Mouse (Mus musculus) CH12.LX (cell line): Measurements from ENCODE around the gene Sh2b1.

ENCODE experiments used
- BHLHE40 ChIP-seq: IDR thresholded peaks from 2 replicates; pipeline ENCODE4 v1.6.1; 2011; ENCODE audit warnings: mild to moderate bottlenecking, low read depth, low read length, improper control_type of control experiment
- CTCF ChIP-seq, 2 experiments: IDR thresholded peaks in 1 of 2; conservative IDR thresholded peaks in 1 of 2; 2 replicates each; pipeline ENCODE4 v1.5.1; 2011 to 2012; ENCODE audit warnings: low read depth in 2 of 2, low read length in 2 of 2, improper control_type of control experiment in 1 of 2, inconsistent platforms in 1 of 2, mild to moderate bottlenecking in 1 of 2, moderate library complexity in 1 of 2
- ETS1 ChIP-seq: conservative IDR thresholded peaks from 2 replicates; pipeline ENCODE4 v1.6.1; 2012; ENCODE audit warnings: low read depth, mild to moderate bottlenecking, inconsistent platforms, low read length, improper control_type of control experiment, moderate library complexity
- HCFC1 ChIP-seq: IDR thresholded peaks from 2 replicates; pipeline ENCODE4 v1.6.1; 2012; ENCODE audit warnings: low read depth, mild to moderate bottlenecking, inconsistent platforms, low read length, improper control_type of control experiment
- IRF4 ChIP-seq: IDR thresholded peaks from 2 replicates; pipeline ENCODE4 v1.6.1; 2014; ENCODE audit warnings: low read depth, mild to moderate bottlenecking, inconsistent platforms, low read length, improper control_type of control experiment
- MAX ChIP-seq: IDR thresholded peaks from 2 replicates; pipeline ENCODE4 v1.6.1; 2011; ENCODE audit warnings: low read length, improper control_type of control experiment
- MEF2A ChIP-seq: IDR thresholded peaks from 2 replicates; pipeline ENCODE4 v1.6.1; 2014; ENCODE audit warnings: low read depth, mild to moderate bottlenecking, inconsistent platforms, low read length, improper control_type of control experiment, borderline replicate concordance
- POLR2A ChIP-seq: IDR thresholded peaks from 2 replicates; pipeline ENCODE4 v1.6.1; 2011; ENCODE audit warnings: low read depth, mild to moderate bottlenecking, improper control_type of control experiment, low read length
- USF1 ChIP-seq: IDR thresholded peaks from 2 replicates; pipeline ENCODE4 v1.6.1; 2014; ENCODE audit warnings: low read depth, mild to moderate bottlenecking, inconsistent platforms, low read length, improper control_type of control experiment
- USF2 ChIP-seq: conservative IDR thresholded peaks from 2 replicates; pipeline ENCODE4 v1.6.1; 2011; ENCODE audit warnings: low read depth, low read length, improper control_type of control experiment
- ZC3H11A ChIP-seq: IDR thresholded peaks from 2 replicates; pipeline ENCODE4 v1.6.1; 2012; ENCODE audit warnings: low read depth, mild to moderate bottlenecking, inconsistent platforms, low read length, improper control_type of control experiment
- ZKSCAN1 ChIP-seq: IDR thresholded peaks from 2 replicates; pipeline ENCODE4 v1.6.1; 2012; ENCODE audit warnings: low read depth, inconsistent platforms, low read length, improper control_type of control experiment, borderline replicate concordance
- ZMIZ1 ChIP-seq: IDR thresholded peaks from 2 replicates; pipeline ENCODE4 v1.6.1; 2012; ENCODE audit warnings: low read depth, mild to moderate bottlenecking, inconsistent platforms, low read length, improper control_type of control experiment
- ZNF384 ChIP-seq: IDR thresholded peaks from 2 replicates; pipeline ENCODE4 v1.6.1; 2012; ENCODE audit warnings: low read depth, low read length, improper control_type of control experiment, inconsistent platforms

DNA sequence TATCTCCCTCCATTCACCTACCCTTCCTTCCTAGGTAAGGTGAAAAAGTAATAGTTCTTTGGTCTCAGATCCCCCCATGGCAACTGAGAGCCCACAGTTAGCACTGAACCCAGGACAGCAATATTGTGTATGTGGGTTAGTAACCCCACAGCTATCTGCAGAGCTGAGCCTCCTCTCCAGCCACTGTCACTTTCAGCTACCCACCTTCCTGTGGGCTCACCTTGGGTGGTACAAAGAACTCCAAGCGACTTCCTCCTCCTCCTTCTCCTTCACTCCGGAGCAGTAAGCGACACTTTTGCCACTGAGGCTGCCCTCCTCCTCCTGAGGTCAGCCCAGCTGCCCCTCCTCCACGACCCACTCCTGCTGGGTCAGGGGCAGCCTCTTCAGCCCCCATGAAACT, 3.4 kb downstream of the Sh2b1 start:
- TF ChIP-seq POLR2A = no peak
- no peak for TF ChIP-seq CTCF (conservative IDR thresholded peaks at IDR 0.05 in 1 of 2, IDR thresholded peaks at IDR 0.05 in 1 of 2; ENCODE audit: low read depth in 2 of 2, low read length in 2 of 2)
- no peak for TF ChIP-seq ZC3H11A
- no peak for TF ChIP-seq BHLHE40
- no peak for TF ChIP-seq ETS1
- no peak for TF ChIP-seq USF2
- TF ChIP-seq ZMIZ1 = no peak
- TF ChIP-seq IRF4 = no peak
- no peak for TF ChIP-seq ZNF384
- TF ChIP-seq ZKSCAN1 = no peak
- no peak for TF ChIP-seq USF1
- TF ChIP-seq MAX = no peak
- no peak for TF ChIP-seq HCFC1
- no peak for TF ChIP-seq MEF2A
